Mouse (Mus musculus): ENCODE measurements around the gene Tbxas1. TPM values are rescaled to one million over a fixed set of nuclear protein-coding genes. Genes with fewer than 3 reads are reported as not detected.

Gene Tbxas1
- polyA plus RNA-seq, 1 experiment from 2014 or later: 4.8 TPM

- H3K36me3 ChIP-seq (ENCODE audit: control insufficient read depth, insufficient read depth, low read length): no peaks in the 10 kb centered on the region
- H3K4me2 ChIP-seq (ENCODE audit: low read depth, low read length): peak overlapping the region; percentile 17
- 46% methylated on average over 17 of the region's 17 CpGs for WGBS
- H3K9me3 ChIP-seq (ENCODE audit: control insufficient read depth, low read length): no peaks in the 10 kb centered on the region
- no peak overlapping the region for H3K9ac ChIP-seq (ENCODE audit: low read depth, low read length)
- peak; percentile 78 for ATAC-seq
- H3K27me3 ChIP-seq (replicated peaks; ENCODE audit: control insufficient read depth, insufficient read depth, low read length): no peaks in the 10 kb centered on the region
- H3K4me3 ChIP-seq (ENCODE audit: low read length): no peak overlapping the region
- H3K27ac ChIP-seq (ENCODE audit: low read length): peak overlapping the region; percentile 73
- peaks cover 22% of the 10 kb centered on the region for H3K4me1 ChIP-seq (ENCODE audit: control insufficient read depth, insufficient read depth, low read length)
Measured at GRCm38 (mm10) chr6:38921095-38921809, 46.0 kb downstream of the Tbxas1 start.

GRCm38 (mm10) chr6:38921810-38922116 is 46.6 kb downstream of the Tbxas1 start:
- H3K4me2 ChIP-seq (ENCODE audit: low read depth, low read length): peak overlapping the region; percentile 17; the same call in 1 of the 2 replicates
- ATAC-seq: no peak
- no peak overlapping the region for H3K9ac ChIP-seq (ENCODE audit: low read depth, low read length)
- no peaks in the 10 kb centered on the region for H3K27me3 ChIP-seq (replicated peaks; ENCODE audit: control insufficient read depth, insufficient read depth, low read length)
- H3K4me3 ChIP-seq (ENCODE audit: low read length): no peak overlapping the region
- H3K36me3 ChIP-seq (ENCODE audit: control insufficient read depth, insufficient read depth, low read length): no peaks in the 10 kb centered on the region
- H3K9me3 ChIP-seq (ENCODE audit: control insufficient read depth, low read length): no peaks in the 10 kb centered on the region
- H3K27ac ChIP-seq (ENCODE audit: low read length): peak overlapping the region; percentile 73
- WGBS: 69% methylated on average over 8 of the region's 8 CpGs
- peaks cover 27% of the 10 kb centered on the region for H3K4me1 ChIP-seq (ENCODE audit: control insufficient read depth, insufficient read depth, low read length)

GRCm38 (mm10) chr6:38922517-38922916 is 47.3 kb downstream of the Tbxas1 start:
- no peak for ATAC-seq
- H3K4me1 ChIP-seq (ENCODE audit: control insufficient read depth, insufficient read depth, low read length): peaks cover 27% of the 10 kb centered on the region
- no peaks in the 10 kb centered on the region for H3K9me3 ChIP-seq (ENCODE audit: control insufficient read depth, low read length)
- H3K27ac ChIP-seq (ENCODE audit: low read length): peak overlapping the region; percentile 38; the same call in 1 of the 2 replicates
- no peak overlapping the region for H3K4me3 ChIP-seq (ENCODE audit: low read length)
- H3K4me2 ChIP-seq (ENCODE audit: low read depth, low read length): no peak overlapping the region
- no peak overlapping the region for H3K9ac ChIP-seq (ENCODE audit: low read depth, low read length)
- 50% methylated on average over 2 of the region's 2 CpGs for WGBS
- H3K36me3 ChIP-seq (ENCODE audit: control insufficient read depth, insufficient read depth, low read length): no peaks in the 10 kb centered on the region
- no peaks in the 10 kb centered on the region for H3K27me3 ChIP-seq (replicated peaks; ENCODE audit: control insufficient read depth, insufficient read depth, low read length)

GRCm38 (mm10) chr6:38923450-38923849 is 48.2 kb downstream of the Tbxas1 start:
- ATAC-seq: no peak

GRCm38 (mm10) chr6:38923870-38924817 is 48.9 kb downstream of the Tbxas1 start:
- WGBS: 69% methylated on average over 18 of the region's 18 CpGs
- H3K4me1 ChIP-seq (ENCODE audit: control insufficient read depth, insufficient read depth, low read length): peaks cover 14% of the 10 kb centered on the region
- peak; percentile 78 for ATAC-seq
- no peak overlapping the region for H3K9ac ChIP-seq (ENCODE audit: low read depth, low read length)
- peak overlapping the region; percentile 73 for H3K27ac ChIP-seq (ENCODE audit: low read length)
- H3K27me3 ChIP-seq (replicated peaks; ENCODE audit: control insufficient read depth, insufficient read depth, low read length): no peaks in the 10 kb centered on the region
- H3K36me3 ChIP-seq (ENCODE audit: control insufficient read depth, insufficient read depth, low read length): no peaks in the 10 kb centered on the region
- H3K4me3 ChIP-seq (ENCODE audit: low read length): no peak overlapping the region
- no peaks in the 10 kb centered on the region for H3K9me3 ChIP-seq (ENCODE audit: control insufficient read depth, low read length)
- 0 out of 2 replicates have a peak overlapping the region, but pooled peaks have one; percentile 7 for H3K4me2 ChIP-seq (ENCODE audit: low read depth, low read length)

More at GRCm38 (mm10) chr6:38923450-38923849, 48.2 kb downstream of the Tbxas1 start:
- Histone ChIP-seq H3K9ac (ENCODE audit: low read depth, low read length) (no peak overlapping the region), H3K4me3 (ENCODE audit: low read length) (no peak overlapping the region), H3K27me3 (replicated peaks; ENCODE audit: control insufficient read depth, insufficient read depth, low read length) (no peaks in the 10 kb centered on the region), H3K9me3 (ENCODE audit: control insufficient read depth, low read length) (no peaks in the 10 kb centered on the region), H3K4me2 (ENCODE audit: low read depth, low read length) (no peak overlapping the region), H3K27ac (ENCODE audit: low read length) (peak overlapping the region; percentile 73), H3K4me1 (ENCODE audit: control insufficient read depth, insufficient read depth, low read length) (peaks cover 20% of the 10 kb centered on the region), H3K36me3 (ENCODE audit: control insufficient read depth, insufficient read depth, low read length) (no peaks in the 10 kb centered on the region)
- 74% methylated on average over 4 of the region's 4 CpGs for WGBS

GRCm38 (mm10) chr6:38925719-38926118 is 50.5 kb downstream of the Tbxas1 start:
- WGBS: 60% methylated on average over 7 of the region's 7 CpGs
- H3K9ac ChIP-seq (ENCODE audit: low read depth, low read length): no peak overlapping the region
- H3K4me1 ChIP-seq (ENCODE audit: control insufficient read depth, insufficient read depth, low read length): peaks cover 11% of the 10 kb centered on the region; the same call in 1 of the 2 replicates
- H3K4me3 ChIP-seq (ENCODE audit: low read length): no peak overlapping the region
- no peaks in the 10 kb centered on the region for H3K27me3 ChIP-seq (replicated peaks; ENCODE audit: control insufficient read depth, insufficient read depth, low read length)
- no peak for ATAC-seq
- no peaks in the 10 kb centered on the region for H3K36me3 ChIP-seq (ENCODE audit: control insufficient read depth, insufficient read depth, low read length)
- H3K27ac ChIP-seq (ENCODE audit: low read length): no peak overlapping the region
- H3K4me2 ChIP-seq (ENCODE audit: low read depth, low read length): 0 out of 2 replicates have a peak overlapping the region, but pooled peaks have one; percentile 14
- no peaks in the 10 kb centered on the region for H3K9me3 ChIP-seq (ENCODE audit: control insufficient read depth, low read length)

GRCm38 (mm10) chr6:38926135-38926962 is 51.1 kb downstream of the Tbxas1 start:
- no peaks in the 10 kb centered on the region for H3K9me3 ChIP-seq (ENCODE audit: control insufficient read depth, low read length)
- no peaks in the 10 kb centered on the region for H3K27me3 ChIP-seq (replicated peaks; ENCODE audit: control insufficient read depth, insufficient read depth, low read length)
- H3K4me2 ChIP-seq (ENCODE audit: low read depth, low read length): peak overlapping the region; percentile 33
- peaks cover 11% of the 10 kb centered on the region; the same call in 1 of the 2 replicates for H3K4me1 ChIP-seq (ENCODE audit: control insufficient read depth, insufficient read depth, low read length)
- ATAC-seq: no peak
- peak overlapping the region; percentile 39; the same call in 1 of the 2 replicates for H3K9ac ChIP-seq (ENCODE audit: low read depth, low read length)
- H3K4me3 ChIP-seq (ENCODE audit: low read length): 0 out of 2 replicates have a peak overlapping the region, but pooled peaks have one; percentile 3
- H3K36me3 ChIP-seq (ENCODE audit: control insufficient read depth, insufficient read depth, low read length): no peaks in the 10 kb centered on the region
- H3K27ac ChIP-seq (ENCODE audit: low read length): peak overlapping the region; percentile 57
- WGBS: 56% methylated on average over 28 of the region's 28 CpGs

GRCm38 (mm10) chr6:38926963-38927361 is 51.8 kb downstream of the Tbxas1 start:
- Histone ChIP-seq H3K4me2 (ENCODE audit: low read depth, low read length) (peak overlapping the region; percentile 33), H3K9me3 (ENCODE audit: control insufficient read depth, low read length) (no peaks in the 10 kb centered on the region), H3K4me3 (ENCODE audit: low read length) (no peak overlapping the region), H3K36me3 (ENCODE audit: control insufficient read depth, insufficient read depth, low read length) (no peaks in the 10 kb centered on the region), H3K27ac (ENCODE audit: low read length) (peak overlapping the region; percentile 57), H3K9ac (ENCODE audit: low read depth, low read length) (0 out of 2 replicates have a peak overlapping the region, but pooled peaks have one; percentile 39), H3K4me1 (ENCODE audit: control insufficient read depth, insufficient read depth, low read length) (peaks cover 11% of the 10 kb centered on the region; the same call in 1 of the 2 replicates), H3K27me3 (replicated peaks; ENCODE audit: control insufficient read depth, insufficient read depth, low read length) (no peaks in the 10 kb centered on the region)
- ATAC-seq: peak; percentile 50
- 32% methylated on average over 13 of the region's 13 CpGs for WGBS

All from intestine, embryonic 16.5 days (tissue).